Comparison of ENCODE assay signal across 9 mouse cellular contexts in genomic region chr11:31734091-31734490, GRCm38 (mm10).
DNase-seq lines count a peak whose midpoint lies in the region; ATAC-seq and TF ChIP-seq lines count a peak whose summit lies in the region.
"Had no signal": no experiment of that assay in that cellular context is flagged by ENCODE, and none has a peak within 500 bp of the region (broad histone marks: within the 10 kb centered on the region; RNA-seq: fewer than 3 reads in every experiment).

No protein-coding gene starts in this region.

- H3K9ac ChIP-seq in CH12.LX (ENCODE audit: insufficient read depth, low read depth), result no peak overlapping the region
- H3K9ac ChIP-seq in hindbrain, embryonic 14.5 days, result 0 out of 2 replicates have a peak overlapping the region, but pooled peaks have one; percentile 3
- H3K9ac ChIP-seq in midbrain, embryonic 11.5 days (ENCODE audit: low read length), result no peak overlapping the region
- H3K9ac ChIP-seq: embryonic facial prominence, embryonic 15.5 days had no signal

- no peaks in the 10 kb centered on the region for H3K27me3 ChIP-seq in CH12.LX (replicated peaks)
- H3K27me3 ChIP-seq in hindbrain, embryonic 14.5 days (ENCODE audit: control insufficient read depth, insufficient read depth, low read length), result no peaks in the 10 kb centered on the region
- no peaks in the 10 kb centered on the region for H3K27me3 ChIP-seq in midbrain, embryonic 11.5 days (ENCODE audit: control insufficient read depth, insufficient read depth, low read length)
- no peaks in the 10 kb centered on the region for H3K27me3 ChIP-seq in thymus, adult 2 months (ENCODE audit: control insufficient read depth, insufficient read depth, low read length)
- H3K27me3 ChIP-seq: embryonic facial prominence, embryonic 15.5 days had no signal

- peak; percentile 89 for ATAC-seq in hindbrain, embryonic 14.5 days (ENCODE audit: low FRiP score)
- peak; percentile 90 for ATAC-seq in midbrain, embryonic 11.5 days (ENCODE audit: low FRiP score)

- no peak for TF ChIP-seq POLR2A in CH12.LX (IDR thresholded peaks at IDR 0.05; ENCODE audit: low read depth, low read length)
- TF ChIP-seq POLR2A in thymus, adult 2 months (IDR thresholded peaks at IDR 0.05; ENCODE audit: control insufficient read depth, extremely low read depth, insufficient read depth, low read length, poor library complexity), result no peak

- in situ Hi-C loops in CH12.LX (cut with MboI; ENCODE audit: low pct_ligation_motif_present, low pct_unique_long_range_greater_than_20kb, low sequenced_read_pairs), result no loop called here

- no peaks in the 10 kb centered on the region for H3K36me3 ChIP-seq in CH12.LX (replicated peaks in 1 of 2; ENCODE audit: control insufficient read depth in 1 of 2, insufficient read depth in 1 of 2, low read length in 1 of 2)
- no peaks in the 10 kb centered on the region for H3K36me3 ChIP-seq in hindbrain, embryonic 14.5 days (replicated peaks; ENCODE audit: control insufficient read depth, insufficient read depth)
- H3K36me3 ChIP-seq in midbrain, embryonic 11.5 days (ENCODE audit: control insufficient read depth, insufficient read depth, low read length), result no peaks in the 10 kb centered on the region
- H3K36me3 ChIP-seq in thymus, adult 2 months (ENCODE audit: control insufficient read depth, insufficient read depth, low read length), result no peaks in the 10 kb centered on the region
- H3K36me3 ChIP-seq: embryonic facial prominence, embryonic 15.5 days had no signal

- TF ChIP-seq CTCF in CH12.LX (conservative IDR thresholded peaks at IDR 0.05 in 1 of 2, IDR thresholded peaks at IDR 0.05 in 1 of 2; ENCODE audit: low read depth in 2 of 2, low read length in 2 of 2), result no peak
- no peak for TF ChIP-seq CTCF in thymus, adult 2 months (IDR thresholded peaks at IDR 0.05; ENCODE audit: borderline replicate concordance, control insufficient read depth, extremely low read depth, insufficient read depth, low read length, poor library complexity)

- H3K27ac ChIP-seq in CH12.LX (ENCODE audit: insufficient read depth, low read depth), result peak overlapping the region; percentile 63
- peak overlapping the region; percentile 40 for H3K27ac ChIP-seq in hindbrain, embryonic 14.5 days
- H3K27ac ChIP-seq in midbrain, embryonic 11.5 days (ENCODE audit: low read depth, low read length), result peak overlapping the region; percentile 52
- H3K27ac ChIP-seq in thymus, adult 2 months (ENCODE audit: control insufficient read depth, insufficient read depth, low read length), result no peak overlapping the region
- H3K27ac ChIP-seq: embryonic facial prominence, embryonic 15.5 days had no signal

- H3K9me3 ChIP-seq in CH12.LX (replicated peaks; ENCODE audit: low read length), result no peaks in the 10 kb centered on the region
- H3K9me3 ChIP-seq in hindbrain, embryonic 14.5 days (ENCODE audit: control insufficient read depth, low read length), result no peaks in the 10 kb centered on the region
- H3K9me3 ChIP-seq in midbrain, embryonic 11.5 days (ENCODE audit: control insufficient read depth, low read length), result no peaks in the 10 kb centered on the region
- H3K9me3 ChIP-seq: embryonic facial prominence, embryonic 15.5 days had no signal

- dilution Hi-C loops in CH12.LX (cut with MboI; ENCODE audit: extremely low pct_ligation_motif_present, extremely low pct_unique_long_range_greater_than_20kb, low sequenced_read_pairs), result no loop called here

- 23% methylated on average over 4 of the region's 4 CpGs for WGBS in hindbrain, embryonic 14.5 days
- WGBS in midbrain, embryonic 11.5 days, result 47% methylated on average over 4 of the region's 4 CpGs
- 92% methylated on average over 4 of the region's 4 CpGs for WGBS in thymus, adult 2 months

- no peaks in the 10 kb centered on the region for H3K79me2 ChIP-seq in CH12.LX (replicated peaks; ENCODE audit: control insufficient read depth, extremely low read depth, insufficient read depth, poor library complexity, severe bottlenecking)

- peak; percentile 80 for DNase-seq in CH12.LX (ENCODE audit: extremely low read depth)
- DNase-seq in cerebellum, adult 18-20 months, result peak; percentile 38 to 48
- DNase-seq in hindbrain, embryonic 14.5 days (ENCODE audit: low spot score), result no peak
- DNase-seq in midbrain, embryonic 11.5 days (ENCODE audit: low spot score, missing footprints), result no peak
- DNase-seq in lung, postnatal 10 days, result no peak
- DNase-seq in thymus, adult 2 months, result no peak
- DNase-seq in thymus, postnatal 10 days (ENCODE audit: low spot score in 2 of 2), result no peak
- DNase-seq in testis, postnatal 14 days (ENCODE audit: low spot score), result no peak

- H3K4me3 ChIP-seq in CH12.LX (replicated peaks in 1 of 3; ENCODE audit: low read depth in 2 of 3, low read length in 2 of 3, poor library complexity in 1 of 3), result no peak overlapping the region
- no peak overlapping the region for H3K4me3 ChIP-seq in hindbrain, embryonic 14.5 days (replicated peaks; ENCODE audit: low read length)
- no peak overlapping the region for H3K4me3 ChIP-seq in midbrain, embryonic 11.5 days (ENCODE audit: low read depth, low read length)
- no peak overlapping the region for H3K4me3 ChIP-seq in thymus, adult 2 months (ENCODE audit: control insufficient read depth, insufficient read depth, low read length)
- H3K4me3 ChIP-seq: embryonic facial prominence, embryonic 15.5 days had no signal

- H3K4me1 ChIP-seq in CH12.LX (ENCODE audit: control insufficient read depth in 1 of 2, insufficient read depth in 2 of 2), result peaks cover 45 to 81% of the 10 kb centered on the region in 2 experiments
- H3K4me1 ChIP-seq in hindbrain, embryonic 14.5 days (replicated peaks; ENCODE audit: control insufficient read depth, insufficient read depth, low read length), result peaks cover 23% of the 10 kb centered on the region
- H3K4me1 ChIP-seq in midbrain, embryonic 11.5 days (ENCODE audit: control insufficient read depth, insufficient read depth, low read length), result peaks cover 7% of the 10 kb centered on the region
- no peaks in the 10 kb centered on the region for H3K4me1 ChIP-seq in thymus, adult 2 months (replicated peaks; ENCODE audit: control insufficient read depth, insufficient read depth, low read length)

- peak overlapping the region; percentile 71; the same call in 1 of the 2 replicates for H3K4me2 ChIP-seq in CH12.LX (ENCODE audit: insufficient read depth, low read depth, poor library complexity, severe bottlenecking)
- H3K4me2 ChIP-seq in hindbrain, embryonic 14.5 days (replicated peaks), result no peak overlapping the region
- no peak overlapping the region for H3K4me2 ChIP-seq in midbrain, embryonic 11.5 days
- H3K4me2 ChIP-seq: embryonic facial prominence, embryonic 15.5 days had no signal

- no peak for TF ChIP-seq RAD21 in CH12.LX (IDR thresholded peaks at IDR 0.05; ENCODE audit: low read depth, low read length)

- peak; percentile 37; the same call in 1 of the 2 replicates for TF ChIP-seq EP300 in CH12.LX (IDR thresholded peaks at IDR 0.05; ENCODE audit: low read length)

TF ChIP-seq in CH12.LX, 34 proteins besides CTCF, POLR2A, EP300 and RAD21 (continues in another document):
- no peak for TF ChIP-seq NELFE (IDR thresholded peaks at IDR 0.05; ENCODE audit: low read depth, low read length)
- no peak for TF ChIP-seq MAFK (IDR thresholded peaks at IDR 0.05; ENCODE audit: insufficient replicate concordance, low read length)
- TF ChIP-seq KAT2A (IDR thresholded peaks at IDR 0.05; ENCODE audit: insufficient replicate concordance, low read length), result no peak
- TF ChIP-seq MXI1 (IDR thresholded peaks at IDR 0.05; ENCODE audit: low read depth, low read length), result no peak; the same call in 1 of the 2 replicates
- TF ChIP-seq RCOR1 (conservative IDR thresholded peaks at IDR 0.05; ENCODE audit: low read depth, low read length), result no peak
- no peak for TF ChIP-seq ZKSCAN1 (IDR thresholded peaks at IDR 0.05; ENCODE audit: borderline replicate concordance, low read depth, low read length)
- no peak for TF ChIP-seq PAX5 (IDR thresholded peaks at IDR 0.05; ENCODE audit: low read length)
- peak; percentile 77 for TF ChIP-seq ELF1 (IDR thresholded peaks at IDR 0.05; ENCODE audit: low read depth, low read length)
- TF ChIP-seq BHLHE40 (IDR thresholded peaks at IDR 0.05; ENCODE audit: low read depth, low read length), result no peak
- TF ChIP-seq JUND (conservative IDR thresholded peaks at IDR 0.05; ENCODE audit: low read depth, low read length), result no peak
- peak; percentile 34; the same call in 1 of the 2 replicates for TF ChIP-seq MEF2A (IDR thresholded peaks at IDR 0.05; ENCODE audit: borderline replicate concordance, low read depth, low read length)
- no peak for TF ChIP-seq IRF4 (IDR thresholded peaks at IDR 0.05; ENCODE audit: low read depth, low read length)
- TF ChIP-seq TCF12 (IDR thresholded peaks at IDR 0.05; ENCODE audit: low read depth, low read length), result no peak
- peak; percentile 46; the same call in 1 of the 2 replicates for TF ChIP-seq ETS1 (conservative IDR thresholded peaks at IDR 0.05; ENCODE audit: low read depth, low read length)
- TF ChIP-seq SMC3 (IDR thresholded peaks at IDR 0.05; ENCODE audit: low read depth, low read length), result no peak
- no peak for TF ChIP-seq MAX (IDR thresholded peaks at IDR 0.05; ENCODE audit: low read length)
- no peak for TF ChIP-seq USF1 (IDR thresholded peaks at IDR 0.05; ENCODE audit: low read depth, low read length)
- TF ChIP-seq SIN3A (IDR thresholded peaks at IDR 0.05; ENCODE audit: low read length), result no peak
- no peak for TF ChIP-seq MAZ (IDR thresholded peaks at IDR 0.05; ENCODE audit: low read depth, low read length)
- TF ChIP-seq UBTF (IDR thresholded peaks at IDR 0.05; ENCODE audit: low read depth, low read length), result no peak
- TF ChIP-seq USF2 (conservative IDR thresholded peaks at IDR 0.05; ENCODE audit: low read depth, low read length), result no peak
- no peak for TF ChIP-seq ZNF384 (IDR thresholded peaks at IDR 0.05; ENCODE audit: low read depth, low read length)
- TF ChIP-seq ZC3H11A (IDR thresholded peaks at IDR 0.05; ENCODE audit: low read depth, low read length), result no peak
- TF ChIP-seq HCFC1 (IDR thresholded peaks at IDR 0.05; ENCODE audit: low read depth, low read length), result no peak
- no peak for TF ChIP-seq ZMIZ1 (IDR thresholded peaks at IDR 0.05; ENCODE audit: low read depth, low read length)
- no peak for TF ChIP-seq MYC (IDR thresholded peaks at IDR 0.05; ENCODE audit: low read depth, low read length)
- TF ChIP-seq JUN (IDR thresholded peaks at IDR 0.05; ENCODE audit: insufficient read depth, low read depth, low read length), result no peak
- no peak for TF ChIP-seq GABPA (IDR thresholded peaks at IDR 0.05; ENCODE audit: insufficient replicate concordance, low read depth, low read length)
- TF ChIP-seq POLR2AphosphoS2 (IDR thresholded peaks at IDR 0.05; ENCODE audit: low read depth, low read length), result no peak
- no peak for TF ChIP-seq CHD1 (IDR thresholded peaks at IDR 0.05; ENCODE audit: low read depth, low read length)
- TF ChIP-seq CHD2 (IDR thresholded peaks at IDR 0.05; ENCODE audit: low read length), result peak; percentile 65
- TF ChIP-seq NRF1 (IDR thresholded peaks at IDR 0.05; ENCODE audit: low read depth, low read length), result no peak

Comparison
In these comparisons a context has a peak if more than half of its experiments do, and no peak if none do; other contexts are left out.
1. DNase-seq: peak in CH12.LX (single experiment) and cerebellum, adult 18-20 months (2 of 2); none in hindbrain, embryonic 14.5 days (single experiment), midbrain, embryonic 11.5 days (single experiment), lung, postnatal 10 days (single experiment), thymus, adult 2 months (single experiment), thymus, postnatal 10 days (0 of 2) and testis, postnatal 14 days (single experiment).